Mouse (Mus musculus): Measurements from ENCODE around the gene Mob3b. TPM values are rescaled to one million over a fixed set of nuclear protein-coding genes. Genes with fewer than 3 reads are reported as not detected.
"Not testable (repeated sequence)": the region's sequence is repeated elsewhere in the genome, so short reads cannot be mapped to it uniquely, and the experiment has no call there.

The Mob3b gene
- total RNA-seq, 2 experiments from 2014 or later = 4.6 to 6.8 TPM

DNA sequence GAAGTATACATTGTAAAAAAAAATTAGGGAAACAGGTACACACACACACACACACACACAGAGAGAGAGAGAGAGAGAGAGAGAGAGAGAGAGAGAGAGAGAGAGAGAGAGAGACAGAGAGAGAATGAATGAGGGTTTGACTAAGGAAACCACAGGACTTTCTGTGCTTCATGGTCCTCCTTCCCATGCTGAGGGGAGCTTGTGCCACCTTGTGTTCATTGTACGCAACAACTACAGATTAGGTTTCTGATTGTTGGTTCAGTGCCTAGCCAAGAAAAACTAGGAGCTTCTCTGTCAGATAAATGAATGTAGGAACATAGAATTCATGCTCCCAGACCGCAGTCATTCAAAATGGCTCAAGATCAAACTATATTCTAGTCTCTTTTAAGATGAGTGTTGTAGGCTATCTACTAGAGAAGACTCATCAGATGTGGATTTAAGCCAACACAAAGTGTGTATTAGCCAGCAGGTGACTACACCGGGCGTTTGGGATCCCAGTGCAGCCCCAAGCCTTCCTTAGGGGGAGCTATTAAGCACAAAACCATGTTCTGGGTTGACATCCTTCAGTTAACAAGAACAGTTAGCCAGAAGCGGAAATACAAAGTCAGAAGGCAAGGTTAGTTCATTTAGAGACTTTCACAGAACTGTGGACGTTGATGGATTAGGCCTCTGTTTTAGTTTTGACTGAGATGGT lies 235.0 kb downstream of the Mob3b start:
- intact Hi-C loops (cut with DNase I) = loop anchor here (5.0 kb wide), 2 partner anchors 135 to 235 kb away; partner anchors contain the start of gene Slc35a1
- peak; percentile 64 to 77 for DNase-seq (ENCODE audit: low spot score in 2 of 2)

DNA sequence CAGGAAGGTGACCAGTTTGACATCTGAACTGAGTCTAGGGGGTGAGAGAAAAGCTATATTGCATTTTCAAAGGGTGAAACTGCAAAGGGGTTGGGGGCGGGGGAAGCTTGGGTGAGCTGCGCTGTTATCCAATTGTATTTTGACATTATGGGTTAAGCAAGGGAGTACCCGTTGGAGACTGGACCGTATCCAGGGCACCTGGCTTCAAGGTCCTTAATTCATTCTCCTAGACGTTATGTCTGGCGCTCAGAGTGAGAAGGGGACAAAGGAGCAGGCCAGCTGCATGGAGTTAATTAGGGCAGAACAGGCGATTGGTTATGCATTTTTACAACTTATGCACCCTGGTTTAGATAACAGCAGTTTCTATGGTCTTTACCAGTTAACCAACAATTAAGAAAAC lies 239.9 kb downstream of the Mob3b start:
- no peak for DNase-seq (ENCODE audit: low spot score in 2 of 2)
- intact Hi-C loops (cut with DNase I) = no loop called here

DNA sequence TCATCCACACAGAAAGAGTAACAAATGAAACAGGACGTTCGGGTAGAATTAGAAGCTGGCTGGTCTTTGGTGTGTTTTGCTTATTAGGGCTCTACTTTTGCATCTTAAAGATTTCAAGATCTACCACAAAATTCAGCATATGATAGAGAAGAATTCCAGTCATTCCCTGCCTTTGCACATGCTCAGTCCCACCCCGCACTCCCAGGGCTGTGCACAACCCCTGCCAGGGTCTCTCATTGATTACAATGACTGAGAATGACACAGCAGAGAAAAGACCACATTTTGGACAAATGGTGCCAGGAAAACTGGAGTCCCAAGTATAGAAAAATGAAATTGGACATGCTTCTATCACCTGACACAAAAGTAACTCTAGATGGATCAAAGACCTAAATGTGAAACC lies 245.1 kb downstream of the Mob3b start:
- DNase-seq (ENCODE audit: low spot score in 2 of 2) = no peak
- intact Hi-C loops (cut with DNase I) = no loop called here

DNA sequence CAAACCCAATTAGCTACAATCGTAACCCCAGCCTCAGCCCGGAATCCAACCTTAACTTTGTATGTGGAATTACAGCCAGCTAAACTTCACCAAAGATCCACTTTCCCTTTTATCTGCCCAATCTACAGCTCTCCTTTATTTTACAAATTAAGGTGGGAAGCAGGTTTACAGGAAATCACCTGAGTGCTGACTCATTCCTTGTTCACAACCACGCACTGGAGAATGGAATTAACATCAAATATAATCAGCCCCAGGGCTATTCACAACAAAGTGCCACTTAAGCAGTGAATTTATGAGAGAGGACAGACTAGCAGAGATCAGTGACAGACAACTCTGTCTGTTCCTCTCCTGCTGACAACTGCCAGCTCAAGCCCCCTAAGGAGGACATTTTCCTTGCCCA lies 245.9 kb downstream of the Mob3b start:
- DNase-seq (ENCODE audit: low spot score in 2 of 2) = no peak
- intact Hi-C loops (cut with DNase I) = no loop called here

DNA sequence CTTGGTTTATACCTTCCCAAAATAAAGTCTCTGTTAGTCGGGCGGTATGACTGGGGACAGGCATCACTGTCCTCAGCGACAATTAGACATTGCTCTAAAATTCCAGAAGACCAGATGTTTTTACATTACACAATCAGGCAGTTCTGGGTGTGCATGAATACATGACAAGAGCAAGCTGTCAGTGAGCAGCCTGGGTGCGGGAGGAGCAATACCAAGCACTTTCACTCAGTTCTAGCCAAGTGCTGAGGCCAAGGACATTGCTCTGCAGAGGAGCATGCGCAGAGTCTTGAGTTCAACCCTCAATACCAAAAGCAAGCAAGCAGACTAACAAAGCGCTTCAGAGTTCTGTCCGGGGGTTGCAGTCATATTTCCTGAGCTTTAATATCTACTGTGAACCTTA lies 249.2 kb downstream of the Mob3b start:
- no peak for DNase-seq (ENCODE audit: low spot score in 2 of 2)
- intact Hi-C loops (cut with DNase I) = no loop called here

DNA sequence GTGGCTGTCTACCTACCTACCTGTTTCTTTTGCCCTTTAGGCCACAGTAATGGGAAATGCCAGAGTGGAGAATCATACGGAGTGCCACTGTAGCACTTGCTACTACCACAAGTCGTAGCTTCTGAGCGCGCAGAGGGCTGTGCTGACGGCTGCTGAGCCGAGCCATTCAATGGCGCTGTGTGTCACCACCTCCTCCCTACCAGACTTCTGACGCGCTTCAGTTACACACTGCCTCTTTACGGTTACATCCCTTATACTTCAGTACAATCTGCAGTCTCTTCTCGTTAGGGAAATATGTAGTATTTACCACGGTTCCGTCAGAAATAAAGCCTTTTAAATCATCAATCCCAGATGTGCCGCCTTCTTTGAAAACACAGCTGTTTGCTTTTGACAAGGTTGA lies 250.3 kb downstream of the Mob3b start:
- intact Hi-C loops (cut with DNase I) = no loop called here
- peak in 1 of 2 experiments; percentile 8 for DNase-seq (ENCODE audit: low spot score in 2 of 2)

DNA sequence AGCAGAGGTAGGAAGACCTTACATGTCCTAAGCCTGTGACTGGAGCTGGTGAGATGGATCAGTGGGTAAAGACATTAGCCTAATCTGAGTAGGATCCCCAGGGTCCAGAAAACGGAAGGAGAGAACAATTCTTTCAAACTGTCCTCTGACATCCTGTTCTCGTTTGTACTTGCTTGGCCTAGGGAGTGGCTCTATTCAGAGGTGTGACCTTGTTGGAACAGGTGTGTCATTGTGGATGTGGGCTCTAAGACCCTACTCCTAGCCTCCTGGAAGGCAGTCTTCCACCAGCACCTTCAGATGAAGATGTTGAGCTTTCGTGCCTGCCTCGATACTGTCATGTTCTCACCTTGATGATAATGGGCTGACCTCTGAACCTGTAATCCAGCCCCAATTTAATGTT lies 251.1 kb downstream of the Mob3b start:
- DNase-seq (ENCODE audit: low spot score in 2 of 2) = no peak
- intact Hi-C loops (cut with DNase I) = no loop called here

DNA sequence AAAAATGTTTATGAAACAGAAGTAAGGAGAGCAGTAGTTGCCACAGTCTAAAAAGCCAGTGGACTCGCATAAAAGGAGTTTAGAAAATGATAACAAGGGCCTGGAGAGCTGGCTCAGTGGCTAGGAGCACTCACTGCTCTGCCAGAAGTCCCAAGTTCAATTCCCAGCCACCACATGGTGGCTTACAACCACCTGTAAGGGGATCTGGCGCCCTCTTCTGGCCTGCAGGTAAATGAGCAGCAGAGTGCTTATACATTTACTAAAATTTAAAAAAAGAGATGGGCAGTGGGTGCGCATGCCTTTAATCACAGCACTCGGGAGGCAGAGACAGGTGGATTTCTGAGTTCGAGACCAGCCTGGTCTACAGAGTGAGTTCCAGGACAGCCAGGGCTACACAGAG lies 251.9 kb downstream of the Mob3b start:
- DNase-seq (ENCODE audit: low spot score in 2 of 2) = no peak
- intact Hi-C loops (cut with DNase I) = no loop called here

DNA sequence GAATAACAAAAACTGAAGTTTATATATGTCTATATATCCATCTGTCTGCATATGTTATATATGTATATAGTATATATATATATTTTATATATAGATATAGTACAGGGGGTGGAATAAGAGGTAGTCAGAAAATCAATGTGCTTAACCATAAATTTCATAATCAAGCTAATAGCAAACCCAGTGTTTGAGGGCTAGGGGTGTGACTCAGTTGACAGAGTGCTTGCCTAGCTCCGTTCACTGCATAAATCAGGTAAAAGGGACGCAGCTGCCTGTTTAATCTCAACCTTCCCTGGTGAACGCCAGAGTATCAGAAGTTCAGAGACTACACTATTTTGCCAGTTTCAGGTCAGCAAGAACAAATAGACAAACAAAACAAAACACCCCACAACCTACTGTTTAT lies 255.7 kb downstream of the Mob3b start:
- DNase-seq (ENCODE audit: low spot score in 2 of 2); intact Hi-C loops (cut with DNase I): not testable (repeated sequence)

DNA sequence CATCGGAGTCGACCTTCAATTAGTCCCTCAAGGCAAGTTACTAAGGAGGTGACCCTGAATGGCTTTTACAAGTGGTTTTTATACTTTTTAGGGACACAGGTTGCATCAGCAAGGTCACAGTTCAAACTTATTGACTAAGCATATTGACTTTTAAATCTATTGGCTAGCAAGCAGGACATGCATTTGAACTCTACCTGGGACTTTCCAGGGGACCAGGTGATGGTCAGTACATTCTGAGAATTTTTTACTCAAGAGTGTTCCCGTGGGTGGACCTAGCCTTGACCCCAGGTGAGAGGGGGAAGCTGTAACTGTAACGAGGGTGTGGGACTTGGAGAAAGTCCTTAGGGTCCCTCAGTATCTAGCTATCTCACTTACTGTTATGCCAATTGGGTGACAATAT lies 256.1 kb downstream of the Mob3b start:
- DNase-seq (ENCODE audit: low spot score in 2 of 2) = no peak
- intact Hi-C loops (cut with DNase I) = no loop called here

DNA sequence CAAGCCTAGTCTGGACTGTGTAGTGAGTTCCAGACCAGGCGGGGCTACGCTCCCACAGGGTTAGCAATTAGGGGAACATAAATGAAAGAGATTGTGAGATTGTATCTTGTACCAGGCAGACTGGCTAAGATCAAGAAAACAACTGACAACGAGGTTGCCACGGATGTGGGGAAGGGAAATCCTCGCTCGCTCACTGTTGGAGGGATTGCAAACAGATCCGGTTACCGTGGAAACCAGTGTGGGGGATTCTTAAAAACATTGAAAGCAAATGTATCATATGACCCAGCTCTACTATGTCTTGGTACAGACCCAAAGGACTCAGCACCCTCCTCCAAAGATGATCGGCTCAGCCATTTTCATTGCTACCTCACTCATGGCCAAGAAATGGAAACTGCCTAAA lies 257.1 kb downstream of the Mob3b start:
- intact Hi-C loops (cut with DNase I) = no loop called here
- DNase-seq (ENCODE audit: low spot score in 2 of 2) = peak; percentile 45 to 55

DNA sequence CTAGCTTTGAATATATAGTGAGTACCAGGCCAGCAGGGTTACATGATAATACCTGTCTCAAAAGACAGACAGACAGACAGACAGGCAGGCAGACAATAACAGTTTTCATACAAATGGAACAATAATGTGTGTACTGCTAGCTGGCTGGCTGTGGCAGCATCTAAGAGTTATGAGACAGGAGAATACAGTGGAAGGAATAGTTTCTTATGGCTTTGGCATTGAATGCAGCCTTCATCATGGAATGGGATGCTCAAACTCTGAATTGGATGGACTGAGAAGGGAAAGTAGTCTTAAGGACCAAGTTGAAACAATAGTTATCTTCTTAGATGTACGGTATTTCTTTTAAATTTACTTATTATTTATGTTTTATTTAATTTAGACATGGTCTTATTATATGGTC lies 258.0 kb downstream of the Mob3b start:
- DNase-seq (ENCODE audit: low spot score in 2 of 2) = no peak
- intact Hi-C loops (cut with DNase I) = no loop called here

Other genes with a start within 250 kb of the Mob3b start
- gene Ifnk, start 5.4 kb downstream of the Mob3b start, total RNA-seq (2021) = not detected
- 10 to 100 TPM; 25.5 to 26.7 TPM for gene C9orf72, start 68.7 kb upstream of the Mob3b start, total RNA-seq (2021)